Mouse (Mus musculus): ENCODE measurements around the gene Tmem178.

DNA sequence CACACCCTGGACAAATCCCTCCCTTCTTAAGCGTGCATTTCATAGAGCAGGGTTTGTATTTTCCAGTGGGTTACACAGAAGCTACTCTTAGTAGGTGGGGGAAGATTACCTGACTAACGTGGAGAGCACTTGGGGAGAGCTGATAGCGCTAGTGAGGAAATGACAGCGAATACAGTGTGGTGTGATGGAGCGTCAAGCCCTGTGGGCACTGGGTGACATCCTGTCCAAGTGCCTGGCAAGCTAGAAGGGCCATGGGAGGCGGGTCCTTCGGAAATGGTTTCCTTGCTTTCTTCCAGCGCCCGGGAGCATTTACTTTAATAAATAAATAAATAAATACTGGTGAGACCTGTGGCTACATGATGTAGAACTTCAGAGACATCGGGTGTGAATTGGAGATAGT is 5.5 kb downstream of the Tmem178 start:
- TF ChIP-seq CTCF (IDR thresholded peaks at IDR 0.05; ENCODE audit: borderline replicate concordance, insufficient read depth, low read depth, low read length) (no peak), POLR2A (IDR thresholded peaks at IDR 0.05; ENCODE audit: borderline replicate concordance, insufficient read depth, low read length) (no peak)
